Mouse (Mus musculus): ENCODE data around the gene Gpr153. TPM values are rescaled to one million over a fixed set of nuclear protein-coding genes. Genes with fewer than 3 reads are reported as not detected.

The Gpr153 gene
- polyA plus RNA-seq, 1 experiment from 2014 or later: 7.9 TPM

DNA sequence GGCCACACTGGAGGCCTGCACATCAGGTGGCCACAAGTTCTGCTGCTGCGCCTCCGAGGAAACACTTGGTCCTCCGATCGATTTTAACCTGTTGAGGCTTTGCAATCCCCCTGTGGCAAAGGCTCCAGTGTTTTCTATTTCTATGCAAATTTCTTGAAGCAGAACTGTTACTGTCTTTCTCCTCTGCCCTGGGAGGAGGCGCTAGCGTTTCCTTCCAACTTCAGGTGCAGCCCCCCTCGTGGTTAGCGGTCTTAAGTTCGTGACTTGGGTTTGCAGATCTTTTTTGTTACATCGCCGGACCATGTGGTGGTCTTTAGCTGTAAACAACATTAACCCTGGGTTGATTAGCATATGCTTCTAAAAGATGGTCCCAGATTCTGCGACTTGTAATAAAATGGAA is 59.6 kb downstream of the Gpr153 start:
- peaks cover 76% of the 10 kb centered on the region for H3K36me3 ChIP-seq

More for the DNA sequence above, 59.6 kb downstream of the Gpr153 start:
- 95% methylated on average over 12 of the region's 12 CpGs for WGBS
- H3K27ac ChIP-seq: no peak overlapping the region
- peaks cover 28% of the 10 kb centered on the region for H3K27me3 ChIP-seq (ENCODE audit: insufficient read depth, poor library complexity, severe bottlenecking)
- no peak for DNase-seq (ENCODE audit: low spot score)
- H3K4me3 ChIP-seq: no peak overlapping the region
- H3K9me3 ChIP-seq: no peaks in the 10 kb centered on the region
- peaks cover 6% of the 10 kb centered on the region for H3K4me1 ChIP-seq (replicated peaks)

Other genes starting within 250 kb of the Gpr153 start
- gene Zbtb48, start 246.6 kb upstream of the Gpr153 start, polyA plus RNA-seq (2016; fragmentation: Nextera tagmentation; extraction: Ambion mirVana): 23.3 and 25.9 TPM in 2 replicates
- gene Tas1r1, start 235.7 kb upstream of the Gpr153 start, polyA plus RNA-seq (2016; fragmentation: Nextera tagmentation; extraction: Ambion mirVana): 0.65 and 0.67 TPM in 2 replicates
- gene Nol9, start 234.9 kb upstream of the Gpr153 start, polyA plus RNA-seq (2016; fragmentation: Nextera tagmentation; extraction: Ambion mirVana): 37.7 and 38.9 TPM in 2 replicates
- gene Plekhg5, start 201.7 kb upstream of the Gpr153 start, polyA plus RNA-seq (2016; fragmentation: Nextera tagmentation; extraction: Ambion mirVana): 9.6 and 12.4 TPM in 2 replicates
- gene Tnfrsf25, start 158.3 kb upstream of the Gpr153 start, polyA plus RNA-seq (2016; fragmentation: Nextera tagmentation; extraction: Ambion mirVana): 0.70 and 0.82 TPM in 2 replicates
- gene Espn, start 121.9 kb upstream of the Gpr153 start, polyA plus RNA-seq (2016; fragmentation: Nextera tagmentation; extraction: Ambion mirVana): 1.6 and 6.5 TPM in 2 replicates
- 4.2 and 4.7 TPM in 2 replicates for gene Hes2, start 115.4 kb upstream of the Gpr153 start, polyA plus RNA-seq (2016; fragmentation: Nextera tagmentation; extraction: Ambion mirVana)
- gene Acot7, start 96.1 kb upstream of the Gpr153 start, polyA plus RNA-seq (2016; fragmentation: Nextera tagmentation; extraction: Ambion mirVana): 90.0 and 118 TPM in 2 replicates
- gene Hes3, start 17.4 kb downstream of the Gpr153 start, polyA plus RNA-seq (2016; fragmentation: Nextera tagmentation; extraction: Ambion mirVana): 9.2 and 17.3 TPM in 2 replicates
- gene Icmt, start 23.0 kb downstream of the Gpr153 start, polyA plus RNA-seq (2016; fragmentation: Nextera tagmentation; extraction: Ambion mirVana): 22.3 and 29.1 TPM in 2 replicates
- gene Rnf207, start 44.8 kb downstream of the Gpr153 start, polyA plus RNA-seq (2016; fragmentation: Nextera tagmentation; extraction: Ambion mirVana): 3.0 and 3.3 TPM in 2 replicates
- 276 and 327 TPM in 2 replicates for gene Rpl22, start 51.5 kb downstream of the Gpr153 start, polyA plus RNA-seq (2016; fragmentation: Nextera tagmentation; extraction: Ambion mirVana)
- gene Chd5, start 64.4 kb downstream of the Gpr153 start, polyA plus RNA-seq (2016; fragmentation: Nextera tagmentation; extraction: Ambion mirVana): 0.09 and 0.10 TPM in 2 replicates
- 7.3 and 9.9 TPM in 2 replicates for gene Nphp4, start 202.5 kb downstream of the Gpr153 start, polyA plus RNA-seq (2016; fragmentation: Nextera tagmentation; extraction: Ambion mirVana)
- gene Kcnab2, start 203.6 kb downstream of the Gpr153 start, polyA plus RNA-seq (2016; fragmentation: Nextera tagmentation; extraction: Ambion mirVana): 11.6 and 16.0 TPM in 2 replicates

Data from hindbrain, embryonic 10.5 days (tissue).